Mouse (Mus musculus): ENCODE measurements at regions not wholly inside any gene's neighbourhood (a gene's known extent, or its start where the extent isn't known, plus 50 kb on each side); places are given as distances from the start of the nearest gene placed in this dataset.
A peak's percentile ranks its signal among the peaks of the same experiment; 100 is the strongest.

DNA sequence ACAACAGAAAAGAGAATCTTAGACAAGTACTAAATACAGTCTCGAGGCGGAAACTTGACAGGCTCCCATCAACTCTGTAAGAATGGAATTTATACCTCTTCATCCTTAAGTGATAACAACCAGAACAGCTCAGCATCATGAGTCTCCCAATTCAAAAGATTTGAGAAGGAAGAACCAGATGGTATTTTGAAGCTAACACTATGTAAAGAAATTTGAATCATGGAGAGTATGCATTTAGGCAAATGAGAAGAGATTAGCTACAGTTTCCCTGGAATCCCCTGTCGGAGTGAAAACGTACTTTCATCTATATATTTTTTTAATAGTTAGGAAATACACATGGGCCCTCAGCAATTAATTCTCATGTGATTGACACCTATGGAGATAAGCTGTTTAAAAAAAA, 140.9 kb downstream of the Nrip1 start:
- DNase-seq (ENCODE audit: low spot score in 2 of 2), result no peak

DNA sequence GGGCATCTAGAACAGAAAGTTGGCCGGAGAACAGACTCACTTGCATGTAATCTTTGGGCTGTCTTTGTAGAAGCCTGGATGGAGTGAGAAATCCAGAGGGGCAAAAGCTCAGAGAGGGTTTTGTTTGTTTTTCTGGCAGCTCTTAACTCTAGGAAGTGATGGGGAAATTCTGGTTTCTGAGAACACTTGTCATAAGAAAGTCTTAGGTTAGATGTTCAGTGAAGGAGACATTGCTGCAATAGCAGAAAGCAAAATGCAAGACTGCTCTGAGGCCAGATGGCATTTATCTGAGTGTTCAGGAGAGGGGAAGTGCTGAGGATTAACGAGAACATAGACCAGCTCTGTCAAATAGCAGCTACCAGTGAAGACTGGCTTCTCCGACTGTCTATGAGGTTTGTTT, 141.5 kb downstream of the Nrip1 start:
- DNase-seq (ENCODE audit: low spot score in 2 of 2), result peak in 1 of 2 experiments; percentile 4

DNA sequence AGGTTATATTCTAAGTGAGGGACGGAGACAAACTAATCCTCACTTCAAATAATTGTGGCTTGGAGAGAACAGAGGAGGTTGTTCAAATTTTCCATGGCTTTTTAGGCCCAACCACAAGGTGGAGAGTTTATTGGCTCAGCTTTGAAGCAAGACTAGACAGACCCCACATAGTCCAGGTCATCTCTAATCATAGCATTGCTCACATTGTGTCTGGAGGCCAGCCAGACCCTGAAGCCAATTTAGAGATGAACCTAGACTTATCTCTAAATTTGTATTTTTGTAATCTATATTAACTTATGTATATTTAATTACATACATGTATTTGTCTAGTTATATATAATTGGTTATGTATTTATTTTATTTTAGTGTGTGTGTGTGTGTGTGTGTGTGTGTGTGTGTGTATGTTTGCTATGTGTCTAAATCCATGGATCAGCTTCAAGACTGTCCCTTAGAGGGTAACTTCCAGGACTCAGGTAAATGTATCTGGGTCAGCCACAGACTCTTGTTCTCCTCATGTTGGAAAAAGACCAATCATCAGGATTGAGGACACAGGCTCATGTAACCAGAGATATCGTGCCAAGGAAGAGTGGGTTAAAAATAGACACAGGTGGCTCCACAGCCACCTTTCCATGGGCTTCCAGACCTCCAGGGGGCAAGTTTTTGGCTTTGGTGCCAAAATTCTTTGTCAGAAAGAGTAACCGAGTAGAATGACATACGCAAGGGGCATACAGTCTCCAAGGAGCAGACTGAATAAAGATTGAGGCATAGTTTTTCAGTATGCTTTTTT, 142.9 kb downstream of the Nrip1 start:
- no peak for DNase-seq (ENCODE audit: low spot score in 2 of 2)

DNA sequence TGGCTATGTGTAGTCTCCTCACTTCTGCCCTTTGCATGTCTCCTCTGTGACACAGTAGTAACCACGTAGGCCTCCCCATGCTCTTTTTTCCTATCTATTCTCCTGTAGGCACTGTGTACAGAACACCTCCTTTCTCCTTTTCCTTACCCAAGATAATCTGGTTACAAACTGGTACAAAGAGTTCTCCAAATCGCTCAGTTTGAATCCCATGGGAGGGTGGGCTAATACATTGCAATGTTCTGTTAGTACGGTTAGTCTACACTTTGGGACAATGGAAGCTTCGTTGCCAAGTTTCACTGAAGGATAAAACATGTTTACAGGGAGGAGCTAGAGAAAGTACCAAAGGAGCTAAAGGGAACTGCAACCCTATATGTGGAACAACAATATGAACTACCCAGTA, 145.2 kb downstream of the Nrip1 start:
- DNase-seq (ENCODE audit: low spot score in 2 of 2), result no peak

DNA sequence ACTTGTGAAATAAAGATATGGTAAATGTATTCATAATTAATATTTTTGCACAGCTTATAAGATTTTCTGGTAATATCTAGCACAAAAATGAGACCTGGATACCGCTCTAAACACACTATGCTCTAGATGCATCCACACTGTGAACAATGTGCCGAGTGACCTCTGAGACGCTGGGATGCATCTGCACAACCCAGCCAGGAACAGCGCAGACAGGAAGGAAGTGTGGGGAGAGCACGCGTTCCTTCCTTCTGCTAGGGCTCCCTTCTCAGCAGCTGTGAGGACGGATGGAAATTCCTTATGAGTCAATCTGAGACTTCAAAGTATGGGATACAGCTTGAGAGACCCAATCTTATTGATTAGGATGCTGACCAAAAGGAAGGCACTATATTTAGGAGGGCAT, 147.2 kb downstream of the Nrip1 start:
- DNase-seq (ENCODE audit: low spot score in 2 of 2), result no peak

DNA sequence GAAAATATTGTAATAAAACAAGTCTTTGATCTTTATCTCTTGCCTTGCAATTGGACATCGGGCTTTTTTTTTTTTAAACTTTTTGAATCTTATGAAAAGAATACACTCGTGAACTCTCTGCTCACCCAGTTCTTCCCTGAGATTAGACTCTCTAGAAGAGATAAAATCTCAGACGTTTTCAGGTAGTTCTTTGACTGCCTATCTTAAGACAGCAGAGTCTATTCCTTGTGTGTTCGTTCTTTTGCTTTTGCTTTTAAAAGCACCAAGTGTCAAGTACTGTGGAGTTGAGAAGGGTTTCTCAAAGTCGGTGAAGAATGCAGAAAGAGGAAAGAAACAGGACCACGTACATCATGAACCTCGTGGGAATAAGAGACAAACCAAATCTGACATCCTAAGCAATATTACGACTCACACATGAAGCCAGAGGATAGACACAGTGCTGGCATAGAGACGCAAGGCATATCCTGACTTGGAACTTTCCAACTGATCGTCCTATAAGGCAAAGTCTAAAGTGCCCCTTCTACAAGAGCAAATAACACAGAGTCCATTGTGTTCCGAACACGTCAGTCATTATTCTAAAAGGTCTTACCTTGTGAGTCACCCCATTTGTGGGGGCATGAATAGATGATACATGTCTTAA, 147.9 kb downstream of the Nrip1 start:
- DNase-seq (ENCODE audit: low spot score in 2 of 2), result no peak

DNA sequence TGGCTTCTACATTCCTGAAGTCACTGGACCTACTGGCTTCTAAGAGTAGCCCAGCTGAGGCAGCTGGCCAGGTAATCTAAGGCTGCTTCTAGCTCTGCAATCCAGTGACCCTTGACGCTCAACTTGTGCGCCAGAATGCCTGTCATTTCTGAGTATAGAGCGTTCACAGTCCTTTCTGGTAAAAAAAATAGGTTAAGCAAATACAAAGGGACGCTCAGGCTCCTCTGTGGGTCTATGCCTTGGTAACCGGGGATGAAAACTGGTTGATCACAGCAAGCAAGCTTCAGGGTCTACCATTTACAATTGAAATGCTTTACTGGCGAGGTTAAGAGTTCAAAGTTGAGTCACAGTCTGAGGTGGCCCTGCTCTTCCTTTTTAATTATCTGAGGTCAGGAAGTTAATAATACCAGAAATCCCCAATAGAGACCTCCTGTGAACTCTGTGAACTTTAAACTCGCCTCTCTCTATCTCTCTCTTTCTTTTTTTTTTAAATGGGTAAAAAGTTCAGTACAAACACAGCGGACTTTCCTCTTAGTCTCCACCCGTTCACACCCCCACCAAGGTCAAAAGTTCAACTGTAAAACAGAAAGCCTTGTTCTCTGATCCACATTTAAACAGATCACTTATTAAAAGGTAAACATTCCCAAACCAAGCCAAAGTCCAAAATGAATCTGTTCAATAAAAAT, 148.6 kb downstream of the Nrip1 start:
- DNase-seq (ENCODE audit: low spot score in 2 of 2), result no peak

DNA sequence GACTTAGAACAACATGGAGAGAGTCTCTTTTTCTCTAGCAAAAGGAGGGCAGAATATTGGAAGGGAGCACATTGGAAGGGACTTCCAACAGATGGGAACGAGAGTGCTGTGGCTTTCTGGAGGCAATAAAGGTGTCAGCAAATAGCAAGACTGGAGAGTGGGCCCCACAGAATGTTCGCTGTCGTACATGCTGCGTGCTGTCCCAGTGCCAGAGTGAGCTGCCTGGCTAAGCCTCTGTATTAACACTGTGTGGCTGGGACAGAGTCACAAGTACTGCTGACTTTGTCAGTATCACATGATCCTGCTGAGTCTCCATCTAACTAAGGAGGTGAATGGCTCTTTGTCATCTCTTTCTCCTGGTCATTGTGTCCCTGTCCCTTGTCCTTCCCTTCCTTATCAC, 149.9 kb downstream of the Nrip1 start:
- DNase-seq (ENCODE audit: low spot score in 2 of 2), result no peak

DNA sequence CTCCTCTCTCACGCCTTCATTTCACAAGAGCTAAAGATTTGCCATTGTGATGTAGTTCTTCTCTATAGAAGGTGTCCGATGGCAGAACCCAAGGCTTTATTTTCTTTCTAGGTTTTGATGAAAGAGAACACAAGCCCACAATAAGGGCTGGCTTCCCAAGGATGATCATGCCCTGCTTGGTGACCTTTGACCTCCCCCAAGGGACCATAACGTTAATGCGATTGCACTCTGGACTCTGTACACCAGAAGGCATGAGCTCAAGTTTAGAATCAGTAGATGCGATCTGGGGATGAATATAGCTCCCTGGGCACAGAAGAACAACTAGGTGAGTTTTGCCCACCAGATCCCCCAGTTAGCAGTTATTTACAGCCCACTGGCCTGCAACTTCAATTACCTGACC, 150.7 kb downstream of the Nrip1 start:
- DNase-seq (ENCODE audit: low spot score in 2 of 2), result no peak

DNA sequence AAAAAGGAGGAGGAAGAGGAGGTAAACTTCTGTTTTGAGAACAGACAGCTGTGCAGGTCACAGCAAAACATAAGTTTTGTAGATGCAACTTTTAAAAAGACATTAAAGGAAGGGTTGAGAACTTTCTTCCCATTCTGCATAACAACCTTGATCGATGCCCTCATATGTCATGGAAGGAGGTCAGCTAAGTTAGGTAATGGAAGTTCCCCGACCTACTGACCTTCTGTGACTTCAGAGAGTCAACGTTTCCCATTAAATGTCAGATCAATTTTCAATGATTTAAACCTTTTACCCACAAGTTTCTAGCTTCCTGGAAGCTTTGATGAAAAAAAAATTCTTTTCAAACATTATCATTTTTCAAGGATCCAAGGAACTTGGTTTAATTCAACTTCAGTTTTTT, 153.2 kb downstream of the Nrip1 start:
- DNase-seq (ENCODE audit: low spot score in 2 of 2), result no peak

DNA sequence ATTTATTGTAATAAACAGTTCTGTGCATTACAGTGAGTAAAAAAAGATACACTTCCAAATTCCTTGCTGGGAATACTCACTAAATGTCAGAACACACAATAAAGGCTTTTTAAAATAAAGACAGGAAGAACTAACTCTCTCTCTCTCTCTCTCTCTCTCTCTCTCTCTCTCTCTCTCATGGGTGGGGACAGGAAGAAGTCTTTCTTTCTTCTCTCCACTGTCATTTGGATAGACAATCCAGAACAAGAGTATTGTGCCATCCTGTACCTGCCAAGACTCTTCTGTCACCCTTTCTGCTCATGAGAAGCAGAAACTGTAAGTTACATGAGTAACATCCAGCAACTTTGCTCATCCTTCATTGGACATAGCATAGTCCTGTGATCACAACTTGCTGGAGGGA, 154.4 kb downstream of the Nrip1 start:
- no peak for DNase-seq (ENCODE audit: low spot score in 2 of 2)

DNA sequence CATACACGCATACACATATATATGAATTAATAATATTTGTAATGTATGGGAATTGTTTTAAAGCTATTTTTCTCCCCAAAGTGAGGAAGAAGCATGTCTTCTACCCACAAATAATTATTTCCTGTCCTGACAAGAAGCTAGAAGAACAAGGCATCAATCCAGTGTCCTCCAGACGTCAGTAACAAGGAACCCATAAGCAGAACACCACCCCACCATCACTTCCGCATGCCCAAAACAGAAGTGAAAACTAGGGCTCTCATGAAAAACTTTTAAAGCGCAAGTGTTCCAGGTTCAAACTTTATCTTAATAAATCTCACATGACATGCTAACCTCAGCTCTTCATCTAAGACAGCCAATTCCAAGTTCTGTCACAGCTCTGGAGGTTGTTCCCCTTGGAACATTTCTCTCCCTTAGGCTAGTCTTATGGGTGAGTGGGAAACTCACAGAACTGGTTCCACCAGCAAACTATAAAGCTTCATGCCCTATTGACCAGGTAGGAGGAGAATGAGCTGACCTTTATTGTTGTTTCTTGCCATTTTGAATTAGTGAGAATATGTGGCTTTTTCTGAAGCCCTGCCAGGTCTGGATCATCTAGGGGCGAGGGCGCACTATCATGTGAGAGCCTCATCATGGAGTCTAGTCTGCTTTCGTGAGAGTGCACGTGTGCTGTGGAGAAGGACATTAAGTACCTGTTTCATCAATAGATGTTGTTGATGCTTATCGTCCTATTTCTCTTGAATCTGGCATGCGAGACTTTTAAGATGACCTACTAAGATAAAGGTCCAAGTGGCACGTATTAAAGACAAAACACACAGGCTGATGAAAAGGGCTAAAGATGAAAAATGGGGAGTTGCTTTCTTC, 155.1 kb downstream of the Nrip1 start:
- DNase-seq (ENCODE audit: low spot score in 2 of 2), result no peak

DNA sequence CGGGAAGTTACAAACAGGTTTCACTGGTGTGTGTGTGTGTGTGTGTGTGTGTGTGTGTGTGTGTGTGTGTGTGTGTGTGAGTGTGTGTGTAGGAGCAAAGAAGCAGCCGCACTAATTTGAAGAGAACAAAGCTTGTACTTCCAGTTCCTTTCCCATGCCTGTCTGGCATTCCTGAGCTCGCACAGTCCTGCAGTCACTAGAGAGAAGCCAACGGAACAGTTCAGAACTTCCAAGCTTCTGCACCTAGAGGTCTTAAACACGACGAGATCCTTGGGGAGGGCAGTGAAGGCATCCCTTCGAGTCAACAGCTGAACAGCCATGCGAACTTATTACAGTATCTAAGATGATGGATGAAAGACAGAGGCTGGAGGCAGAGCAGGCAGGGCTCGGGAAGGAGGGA, 157.4 kb downstream of the Nrip1 start:
- DNase-seq (ENCODE audit: low spot score in 2 of 2), result no peak

DNA sequence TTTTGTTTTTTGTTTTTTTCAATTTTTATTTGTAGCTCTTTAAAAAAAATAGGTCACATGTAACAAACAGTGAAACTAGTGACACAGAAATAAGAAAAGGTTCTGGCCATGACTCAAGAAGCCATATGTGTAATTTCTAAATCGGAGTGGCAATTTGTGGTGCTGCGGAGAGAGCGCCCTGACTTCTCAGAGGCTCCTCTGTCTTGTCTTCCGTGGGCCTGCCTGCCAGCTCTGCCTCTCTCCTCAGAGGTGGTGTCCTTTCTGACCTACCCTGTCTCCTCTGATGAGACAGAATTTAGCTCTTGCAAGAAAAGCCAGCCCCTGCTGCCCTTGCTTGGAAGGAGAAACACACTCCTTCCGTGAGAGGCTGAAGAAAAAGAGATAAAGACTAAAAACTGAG, 158.1 kb downstream of the Nrip1 start:
- no peak for DNase-seq (ENCODE audit: low spot score in 2 of 2)

DNA sequence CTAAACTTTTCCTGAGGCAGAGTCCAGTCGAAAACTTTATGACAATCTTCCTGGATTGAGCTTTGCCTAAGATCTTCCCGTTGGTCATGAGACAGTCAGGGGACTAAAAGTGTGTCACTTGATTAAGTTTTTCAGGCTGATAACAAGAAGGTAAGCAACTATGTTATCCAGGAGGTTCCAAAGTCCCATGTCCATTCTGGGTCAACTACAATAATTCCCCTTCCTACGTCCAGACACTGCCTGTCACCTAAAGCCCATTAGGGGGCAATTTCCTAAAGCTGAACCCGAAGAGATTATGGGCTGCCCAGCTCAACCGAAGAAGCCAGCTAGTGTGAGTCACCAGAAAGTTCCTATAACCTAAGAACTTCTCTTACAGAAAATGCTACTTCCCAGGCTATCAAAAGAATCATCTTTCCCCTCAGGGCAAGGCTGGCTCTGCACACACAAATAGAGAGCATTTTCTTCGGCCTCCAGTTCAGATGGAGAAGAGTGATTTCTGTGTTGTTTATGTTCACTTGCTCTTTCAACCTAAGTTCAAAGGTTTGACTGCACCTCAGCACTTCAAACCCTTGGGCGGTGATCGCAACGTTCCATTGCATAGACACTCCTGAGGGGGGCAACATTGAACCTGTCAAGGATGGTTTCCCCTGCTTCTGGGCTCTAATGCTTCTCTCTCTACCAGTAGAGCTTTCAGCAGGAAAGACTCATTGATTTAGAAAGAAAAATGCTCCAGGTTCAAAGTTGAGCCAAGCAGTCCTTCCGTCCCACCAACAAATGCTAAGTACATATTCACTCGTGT, 171.7 kb downstream of the Nrip1 start:
- peak in 1 of 2 experiments; percentile 29 for DNase-seq (ENCODE audit: low spot score in 2 of 2)

DNA sequence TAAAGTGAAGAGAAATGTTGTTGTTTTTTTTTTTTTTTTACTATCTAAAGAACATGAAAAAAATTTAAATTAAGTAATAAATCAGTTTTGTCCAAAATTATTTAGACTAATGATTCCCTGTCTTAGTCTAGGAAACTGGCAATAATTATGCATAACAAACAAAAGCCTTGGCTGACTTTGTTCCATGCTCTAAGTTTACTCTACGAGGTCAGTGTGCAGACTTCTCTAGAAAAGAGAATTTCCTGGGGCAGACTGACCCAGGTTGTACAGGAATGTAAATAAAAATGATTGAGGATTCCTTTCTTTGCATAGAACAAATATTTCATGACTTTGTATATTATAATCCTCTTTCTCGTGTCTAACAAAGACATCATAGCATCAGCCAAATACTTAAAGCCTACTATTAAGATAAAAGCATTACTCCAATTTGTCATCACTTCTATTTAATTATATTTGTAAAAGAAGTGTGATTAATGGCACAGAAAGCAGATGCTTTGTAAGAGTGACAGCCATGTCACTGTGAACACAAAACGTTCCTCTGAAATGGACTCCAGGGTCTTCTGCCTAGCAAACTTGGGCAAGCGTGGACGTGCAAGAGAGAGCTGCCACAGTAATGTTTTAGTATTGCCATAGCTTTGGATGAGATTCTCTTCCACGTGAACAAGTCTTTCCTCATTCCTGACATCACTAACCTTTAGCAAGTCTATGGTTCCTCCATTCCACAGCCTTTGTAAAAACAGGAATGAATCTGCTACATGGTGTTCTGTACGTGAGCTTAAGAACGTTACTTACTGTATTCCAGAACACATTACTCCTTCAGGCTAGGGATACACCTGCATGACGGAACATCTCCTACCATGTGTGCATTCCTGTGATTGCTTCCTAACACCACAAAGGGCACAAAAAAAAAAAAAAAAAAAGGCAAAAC, 172.6 kb downstream of the Nrip1 start:
- DNase-seq (ENCODE audit: low spot score in 2 of 2), result no peak

DNA sequence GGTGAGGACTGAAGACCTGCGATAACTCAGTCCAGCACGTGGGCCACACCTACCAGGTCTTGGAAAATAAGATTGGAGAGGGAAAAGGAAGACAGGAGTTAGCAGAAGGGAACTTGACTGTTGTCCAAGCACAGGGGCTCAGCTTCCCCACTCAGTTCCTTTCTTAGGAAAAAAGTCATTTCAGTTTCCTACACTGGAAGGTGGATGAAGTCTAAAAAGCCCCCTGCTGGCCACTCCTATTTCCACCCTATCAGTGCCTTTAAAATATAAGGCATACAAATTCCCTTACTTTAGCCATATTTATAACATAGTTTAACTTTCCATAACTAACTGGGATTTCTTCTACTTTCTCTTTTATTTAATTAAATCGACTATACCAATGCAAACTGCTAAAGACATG, 173.4 kb downstream of the Nrip1 start:
- DNase-seq (ENCODE audit: low spot score in 2 of 2), result peak in 1 of 2 experiments; percentile 24

DNA sequence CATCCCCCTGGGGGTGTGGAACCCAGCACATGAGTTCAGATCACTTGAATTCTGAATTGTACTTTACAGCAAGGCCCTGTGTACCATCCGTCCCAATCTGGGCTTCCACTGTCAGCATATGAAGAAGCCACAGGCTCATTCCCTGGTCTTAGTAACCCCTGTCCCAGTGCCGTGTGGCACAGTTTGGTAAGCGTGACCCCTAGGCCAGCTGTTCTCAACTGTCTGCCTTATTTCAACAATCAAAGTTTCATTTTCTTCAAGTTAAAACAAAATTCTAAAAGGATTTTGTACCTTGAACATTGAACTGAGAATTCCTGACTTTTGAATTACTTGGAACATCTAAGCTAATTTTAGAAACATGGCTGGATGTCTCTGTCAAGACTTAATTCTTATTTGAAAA, 174.6 kb downstream of the Nrip1 start:
- no peak for DNase-seq (ENCODE audit: low spot score in 2 of 2)

DNA sequence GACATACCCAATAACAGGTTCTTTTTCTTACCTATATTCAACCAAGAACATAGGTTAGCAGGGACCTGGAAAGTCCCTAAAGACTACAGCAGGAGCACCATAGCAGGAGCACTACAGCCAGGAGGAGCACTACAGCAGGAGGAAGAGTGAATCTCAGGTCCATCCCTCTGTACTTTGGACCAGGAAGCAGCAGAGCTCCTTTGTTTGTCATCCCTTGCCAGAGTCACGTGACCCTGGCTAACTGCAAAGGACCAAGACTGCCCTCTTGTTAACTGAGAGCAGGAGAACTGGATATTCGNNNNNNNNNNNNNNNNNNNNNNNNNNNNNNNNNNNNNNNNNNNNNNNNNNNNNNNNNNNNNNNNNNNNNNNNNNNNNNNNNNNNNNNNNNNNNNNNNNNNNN, 172.2 kb upstream of the Samsn1 start:
- DNase-seq (ENCODE audit: low spot score in 2 of 2), result no peak

DNA sequence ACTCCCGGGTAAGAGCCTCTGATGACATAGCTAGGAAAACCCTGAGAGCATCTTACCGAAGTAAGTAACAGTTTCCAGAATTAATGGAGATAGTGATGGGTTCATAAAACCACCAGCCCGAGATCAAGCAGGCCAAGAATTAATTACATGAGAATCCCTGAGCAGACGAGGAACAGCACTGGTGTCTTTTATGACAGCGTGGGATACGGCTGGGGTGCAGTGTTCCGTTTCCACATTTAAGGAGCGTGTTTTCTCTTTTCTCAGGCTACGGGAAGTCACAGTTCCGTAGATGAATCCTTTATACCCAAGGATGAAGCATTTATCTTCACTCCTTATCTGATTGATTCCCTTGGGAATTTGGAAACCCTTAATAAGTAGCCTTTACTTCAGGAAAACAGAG, 169.1 kb upstream of the Samsn1 start:
- no peak for DNase-seq (ENCODE audit: low spot score in 2 of 2)
